8 mouse cellular contexts compared by ENCODE assay signal in genomic region chr8:106870537-106871327, GRCm38 (mm10). TPM values are rescaled to one million over a fixed set of nuclear protein-coding genes. Genes with fewer than 3 reads are reported as not detected.
DNase-seq lines count a peak whose midpoint lies in the region; ATAC-seq and TF ChIP-seq lines count a peak whose summit lies in the region.

No protein-coding gene starts in this region.

- ATAC-seq in Patski, result peak; percentile 61
- peak; percentile 34 to 37; a peak in 1 of 4 replicates for ATAC-seq in hematopoietic stem cell, adult 5-6 weeks (replicated peaks in 1 of 2; ENCODE audit: insufficient read depth in 1 of 2, low FRiP score in 2 of 2, low TSS enrichment in 1 of 2, low read depth in 1 of 2, poor library complexity in 2 of 2, severe bottlenecking in 2 of 2)
- peak; percentile 35 for ATAC-seq in megakaryocyte, adult 5-6 weeks (ENCODE audit: poor library complexity, severe bottlenecking)

- no peak for TF ChIP-seq CTCF in Patski (IDR thresholded peaks at IDR 0.05)

- DNase-seq in Patski (ENCODE audit: low read depth, low spot score), result no peak
- DNase-seq in cerebellum, adult 11-12 months, result peak; percentile 36
- peak; percentile 24 for DNase-seq in forelimb bud, embryonic 11.5 days (ENCODE audit: low read depth, low spot score)
- peak; percentile 47 to 80 for DNase-seq in left cerebral cortex, postnatal 10 days (ENCODE audit: extremely low spot score in 1 of 2, low spot score in 2 of 2)
- DNase-seq in right cerebral cortex, postnatal 10 days (ENCODE audit: low spot score in 2 of 2), result peak; percentile 74 to 82
- no peak for DNase-seq in adipocyte (ENCODE audit: low spot score)

- in situ Hi-C loops in Patski (cut with MboI; ENCODE audit: low pct_unique_long_range_greater_than_20kb), result no loop called here

- H3K27me3 ChIP-seq in Patski, result no peaks in the 10 kb centered on the region

- CTCF ChIA-PET in Patski (lab: Charles Lee), result interaction anchor here (0.8 to 1.2 kb wide), 4 partner anchors 8 to 152 kb away, joined by 3 to 6 read pairs (median 4); no protein-coding TSS in a partner anchor

- POLR2A ChIA-PET in Patski (lab: Charles Lee), result no interaction called here

- intact Hi-C loops in left cerebral cortex, postnatal 10 days (cut with DNase I), result loop anchor here (5.0 kb wide), 1 partner anchor 153 kb away; no protein-coding TSS in a partner anchor

RNA-seq across cellular contexts. Expression of gene Has3, which starts 0.7 kb away (rescaled TPM):
- polyA plus RNA-seq in Patski (2021), result 0.78 TPM
- not detected in 2 replicates for total RNA-seq in hematopoietic stem cell, adult 5-6 weeks (2017)
- 1 to 10 TPM; 5.6 to 6.1 TPM for total RNA-seq in left cerebral cortex, postnatal 10 days (2021)
- total RNA-seq in megakaryocyte, adult 5-6 weeks (2015), result not detected in 2 replicates
- 0.16 TPM in 1 of 2 replicates, not detected in the other for total RNA-seq in megakaryocyte, adult 5-6 weeks (2017)

RNA-seq across cellular contexts. Expression of gene Utp4, which starts 22.7 kb away (rescaled TPM):
- polyA plus RNA-seq in Patski (2021), result 47.0 TPM
- 30.8 and 37.9 TPM in 2 replicates for total RNA-seq in hematopoietic stem cell, adult 5-6 weeks (2017)
- 10 to 100 TPM; 25.6 to 27.4 TPM for total RNA-seq in left cerebral cortex, postnatal 10 days (2021)
- total RNA-seq in megakaryocyte, adult 5-6 weeks (2015), result 10.0 and 13.9 TPM in 2 replicates
- 9.4 and 11.5 TPM in 2 replicates for total RNA-seq in megakaryocyte, adult 5-6 weeks (2017)

Comparison
In these comparisons a context has a peak if more than half of its experiments do, and no peak if none do; other contexts are left out.
1. DNase-seq: peak in cerebellum, adult 11-12 months (single experiment), forelimb bud, embryonic 11.5 days (single experiment), left cerebral cortex, postnatal 10 days (2 of 2) and right cerebral cortex, postnatal 10 days (2 of 2); none in Patski (single experiment) and adipocyte (single experiment).
2. Peak in every context shown above with its lines, with median percentiles within 50 percentile points of each other: ATAC-seq.